Mouse (Mus musculus) brown adipose tissue, adult 24 weeks (tissue): ENCODE measurements around the gene Prdx6b. TPM values are rescaled to one million over a fixed set of nuclear protein-coding genes. Genes with fewer than 3 reads are reported as not detected.

Experiments used
- H3K27ac ChIP-seq: fragments of 200-500 bp; replicated peaks from 2 replicates; pipeline ENCODE4 v1.5.1; 2012; ENCODE audit warnings: low read depth, mild to moderate bottlenecking, low read length
- H3K4me1 ChIP-seq: fragments of 200-500 bp; 2 replicates; pipeline ENCODE4 v1.6.1; 2012; ENCODE audit warnings: low read length, mixed read lengths; ENCODE audit not compliant: control insufficient read depth, insufficient read depth, insufficient read length
- H3K4me3 ChIP-seq: fragments of 200-500 bp; 2 replicates; pipeline ENCODE4 v1.5.1; 2012; ENCODE audit warnings: low read depth, mild to moderate bottlenecking, low read length, moderate library complexity; ENCODE audit not compliant: insufficient read depth
- polyA plus RNA-seq: library from polyadenylated mRNA; stranded (reverse); fragments of >200 nt; gene quantifications from 2 replicates; pipeline ENCODE4 v1.2.4, GENCODE M21; 2012; ENCODE audit not compliant: missing spikeins, insufficient read depth, insufficient read length

Gene Prdx6b
- not detected in 2 replicates for polyA plus RNA-seq

DNA sequence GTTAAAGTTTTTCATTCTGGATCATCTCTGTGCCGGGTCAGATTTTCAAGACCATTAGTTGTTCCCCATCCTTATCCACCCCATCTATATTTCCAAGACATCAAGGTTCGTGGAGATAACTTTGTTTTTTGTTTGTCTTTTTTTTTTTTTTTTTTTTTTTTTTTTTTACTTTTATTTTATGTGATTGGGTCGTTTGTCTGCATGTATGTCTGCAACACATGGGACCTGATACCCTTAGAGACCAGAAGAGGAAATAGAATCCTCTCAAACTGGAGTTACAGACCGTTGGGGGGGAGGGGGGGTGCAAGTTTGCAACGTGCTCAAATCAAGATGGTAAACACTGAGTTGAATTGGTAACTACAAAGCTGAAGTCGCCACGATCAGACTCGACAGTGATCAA lies at the start of gene Prdx6b:
Gene Prdx6b, plus strand, starts transcription at position 301 of the 400 bp plus-strand sequence.
- H3K4me1 ChIP-seq: no peaks in the 10 kb centered on the region
- H3K4me3 ChIP-seq: no peak within 1 kb of the TSS
- no peak within 1 kb of the TSS for H3K27ac ChIP-seq

GRCm38 (mm10) chr2:80247466-80247865 lies 44.8 kb upstream of the Prdx6b start:
- no peak overlapping the region for H3K4me3 ChIP-seq
- no peak overlapping the region for H3K27ac ChIP-seq
- H3K4me1 ChIP-seq: no peaks in the 10 kb centered on the region

GRCm38 (mm10) chr2:80247868-80248267 lies 44.4 kb upstream of the Prdx6b start:
- H3K4me3 ChIP-seq: no peak overlapping the region
- no peak overlapping the region for H3K27ac ChIP-seq
- no peaks in the 10 kb centered on the region for H3K4me1 ChIP-seq

GRCm38 (mm10) chr2:80259888-80260672 lies 32.2 kb upstream of the Prdx6b start:
- H3K27ac ChIP-seq: no peak overlapping the region
- no peak overlapping the region for H3K4me3 ChIP-seq
- no peaks in the 10 kb centered on the region for H3K4me1 ChIP-seq

DNA sequence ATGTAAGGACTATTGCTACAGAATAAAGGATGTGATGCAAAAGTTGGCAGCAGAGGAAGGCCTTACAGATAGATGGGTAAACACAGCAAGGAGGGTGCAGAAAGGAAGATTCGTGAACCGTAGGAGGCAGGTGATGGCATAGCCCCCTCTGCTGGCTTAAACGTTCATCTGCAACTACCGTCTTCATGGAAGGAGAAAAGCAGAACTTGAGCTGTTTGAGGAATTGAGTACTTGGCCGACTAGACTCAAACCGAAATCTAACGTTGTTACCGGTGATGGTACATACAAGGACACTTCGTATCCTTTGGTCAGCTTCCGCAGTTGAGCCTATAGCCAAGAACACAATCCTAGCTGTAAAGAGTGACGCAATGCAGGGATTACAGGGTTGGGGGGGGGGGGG lies 25.4 kb upstream of the Prdx6b start:
- no peaks in the 10 kb centered on the region for H3K4me1 ChIP-seq
- no peak overlapping the region for H3K4me3 ChIP-seq
- no peak overlapping the region for H3K27ac ChIP-seq

DNA sequence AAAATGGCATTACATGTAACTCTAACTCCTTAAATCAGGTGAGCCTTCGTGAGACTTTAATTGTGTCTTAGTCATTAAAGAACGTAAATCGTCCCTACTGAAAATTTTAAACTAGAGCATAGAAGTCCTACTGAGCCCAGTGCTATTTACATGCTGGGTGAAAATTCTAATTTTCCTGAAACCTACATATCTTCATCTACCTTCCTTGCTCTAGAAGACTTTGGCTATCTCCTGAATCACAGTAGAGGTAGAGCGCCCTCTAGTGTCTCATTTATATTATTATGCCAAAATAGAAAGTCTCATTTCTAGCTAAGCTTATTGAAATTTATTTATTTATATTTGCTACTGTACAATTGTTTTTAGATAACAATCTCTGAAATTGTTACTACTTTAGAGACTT lies 24.2 kb upstream of the Prdx6b start:
- Histone ChIP-seq H3K4me1 (no peaks in the 10 kb centered on the region), H3K4me3 (no peak overlapping the region), H3K27ac (no peak overlapping the region)

GRCm38 (mm10) chr2:80271431-80271830 lies 20.8 kb upstream of the Prdx6b start:
- H3K4me1 ChIP-seq: no peaks in the 10 kb centered on the region
- H3K27ac ChIP-seq: no peak overlapping the region
- H3K4me3 ChIP-seq: no peak overlapping the region

DNA sequence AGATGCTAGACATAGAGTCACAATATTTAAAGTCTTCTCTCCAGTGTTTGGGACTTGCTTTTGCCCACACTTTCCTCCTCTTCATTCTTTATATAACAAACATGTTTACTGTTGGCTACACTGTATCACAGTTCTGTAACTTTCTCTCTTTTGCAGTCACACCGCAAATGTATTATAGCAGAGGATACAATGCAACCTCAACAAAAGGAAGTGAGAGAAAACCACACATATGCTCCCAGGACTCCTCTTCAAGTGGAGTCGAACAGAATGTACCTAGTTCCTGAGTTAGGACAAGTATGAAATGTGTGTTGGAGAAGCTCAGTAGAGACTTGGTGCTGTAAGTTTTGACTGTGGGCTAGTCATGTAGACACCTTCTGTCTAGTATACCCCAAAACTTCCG lies 19.2 kb upstream of the Prdx6b start:
- no peaks in the 10 kb centered on the region for H3K4me1 ChIP-seq
- H3K4me3 ChIP-seq: no peak overlapping the region
- no peak overlapping the region for H3K27ac ChIP-seq

- H3K27ac ChIP-seq: no peak overlapping the region
- no peak overlapping the region for H3K4me3 ChIP-seq
- no peaks in the 10 kb centered on the region for H3K4me1 ChIP-seq
These were observed 18.5 kb upstream of the Prdx6b start for GRCm38 (mm10) chr2:80273763-80274162.

DNA sequence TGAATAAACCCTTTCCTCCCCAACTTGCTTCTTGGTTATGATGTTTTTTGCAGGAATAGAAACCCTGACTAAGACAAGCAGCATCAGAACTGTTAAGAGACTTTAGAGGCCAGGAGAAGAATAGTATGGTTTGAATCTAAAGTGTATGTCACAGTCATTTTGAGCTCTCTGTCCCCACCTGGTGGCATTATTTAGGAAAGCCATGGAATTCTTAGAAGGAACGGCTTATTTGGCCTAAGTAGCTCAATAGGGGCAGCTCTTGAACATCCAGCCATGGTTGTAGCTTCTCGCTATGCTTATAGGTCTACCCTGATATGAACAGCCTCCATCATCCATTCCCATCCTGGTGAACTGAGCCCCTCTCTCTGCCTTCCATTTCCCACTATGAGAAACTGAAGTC lies 17.1 kb upstream of the Prdx6b start:
- H3K27ac ChIP-seq: no peak overlapping the region
- no peak overlapping the region for H3K4me3 ChIP-seq
- H3K4me1 ChIP-seq: no peaks in the 10 kb centered on the region

DNA sequence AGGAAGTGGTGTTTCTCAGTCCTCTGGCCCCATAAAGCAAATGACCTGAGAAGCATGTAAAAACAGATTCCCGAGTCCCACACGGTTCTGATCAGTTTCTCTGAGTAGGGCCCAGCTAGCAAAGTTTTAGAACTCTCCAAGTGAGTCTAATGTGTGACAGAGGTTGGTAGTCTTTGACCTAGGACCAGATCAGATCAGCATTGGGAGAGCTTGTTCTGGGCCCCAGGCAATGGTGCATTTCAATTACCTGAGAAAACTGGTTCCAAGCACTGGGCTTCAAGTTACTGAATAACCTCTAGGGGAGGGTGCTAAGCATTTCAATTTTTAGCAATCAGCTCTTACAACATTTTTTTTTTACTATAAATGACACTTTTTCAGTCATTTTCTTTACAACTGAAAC lies 10.1 kb upstream of the Prdx6b start:
- H3K27ac ChIP-seq: no peak overlapping the region
- no peaks in the 10 kb centered on the region for H3K4me1 ChIP-seq
- no peak overlapping the region for H3K4me3 ChIP-seq

DNA sequence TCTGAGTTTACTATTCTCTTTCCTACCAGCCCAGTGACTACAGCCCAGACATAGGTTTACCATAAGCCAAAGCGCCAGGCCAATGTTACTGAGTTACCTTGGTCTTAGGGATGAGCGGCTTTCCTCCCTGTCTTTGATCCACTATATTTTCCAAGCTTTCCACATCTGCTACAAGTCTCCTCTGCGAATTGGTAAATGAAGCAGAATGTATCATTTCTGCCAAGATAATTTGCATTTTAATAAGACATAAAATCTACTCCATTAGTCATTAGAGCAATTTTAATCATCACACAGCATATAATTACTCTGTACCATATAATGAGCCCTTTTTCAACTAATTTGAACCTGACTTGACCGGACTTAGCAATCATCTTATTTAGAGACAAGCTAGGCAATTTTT lies 5.9 kb upstream of the Prdx6b start:
- H3K4me1 ChIP-seq: no peaks in the 10 kb centered on the region
- no peak overlapping the region for H3K4me3 ChIP-seq
- H3K27ac ChIP-seq: no peak overlapping the region

GRCm38 (mm10) chr2:80298334-80298733 lies 6.1 kb downstream of the Prdx6b start:
- H3K27ac ChIP-seq: no peak overlapping the region
- no peak overlapping the region for H3K4me3 ChIP-seq
- no peaks in the 10 kb centered on the region for H3K4me1 ChIP-seq

DNA sequence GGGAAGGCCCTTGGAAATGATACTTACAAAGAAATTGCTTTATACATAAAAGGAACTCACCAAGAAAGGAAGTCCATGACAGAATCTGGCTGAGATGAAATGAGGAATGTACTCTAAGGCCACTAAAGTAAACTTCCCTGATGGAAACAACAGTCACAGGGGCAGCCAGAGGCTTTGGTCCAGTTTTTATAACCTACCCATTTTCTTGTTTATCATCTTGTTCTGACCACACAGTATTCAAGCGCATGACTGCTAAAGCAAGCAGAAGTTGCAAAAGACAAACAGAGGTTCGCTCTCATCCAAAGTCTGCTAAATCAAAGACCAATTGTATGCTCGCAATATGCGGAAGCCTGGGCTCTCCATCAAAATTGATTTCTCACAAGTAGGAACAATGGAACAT lies 8.5 kb downstream of the Prdx6b start:
- Histone ChIP-seq H3K4me1 (no peaks in the 10 kb centered on the region), H3K27ac (no peak overlapping the region), H3K4me3 (no peak overlapping the region)

DNA sequence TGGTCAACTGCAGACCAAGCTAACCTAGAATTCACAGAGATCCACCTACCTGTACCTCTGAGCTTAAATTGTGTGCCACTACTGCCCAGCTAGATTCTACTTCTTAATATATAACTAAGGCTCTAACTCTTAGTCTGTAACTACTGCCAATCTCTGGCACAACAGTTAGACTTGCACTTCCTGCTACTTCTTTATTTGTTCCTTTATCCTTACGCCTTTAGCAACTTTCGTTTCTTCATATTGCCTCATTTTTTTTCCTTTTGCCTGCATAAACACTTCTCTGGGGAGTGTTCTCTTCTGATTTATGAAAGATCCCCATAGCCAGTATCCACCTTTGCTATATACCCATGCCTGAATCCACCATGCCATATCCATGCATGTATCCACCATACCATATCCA lies 11.7 kb downstream of the Prdx6b start:
- H3K4me3 ChIP-seq: no peak overlapping the region
- H3K27ac ChIP-seq: no peak overlapping the region
- no peaks in the 10 kb centered on the region for H3K4me1 ChIP-seq

DNA sequence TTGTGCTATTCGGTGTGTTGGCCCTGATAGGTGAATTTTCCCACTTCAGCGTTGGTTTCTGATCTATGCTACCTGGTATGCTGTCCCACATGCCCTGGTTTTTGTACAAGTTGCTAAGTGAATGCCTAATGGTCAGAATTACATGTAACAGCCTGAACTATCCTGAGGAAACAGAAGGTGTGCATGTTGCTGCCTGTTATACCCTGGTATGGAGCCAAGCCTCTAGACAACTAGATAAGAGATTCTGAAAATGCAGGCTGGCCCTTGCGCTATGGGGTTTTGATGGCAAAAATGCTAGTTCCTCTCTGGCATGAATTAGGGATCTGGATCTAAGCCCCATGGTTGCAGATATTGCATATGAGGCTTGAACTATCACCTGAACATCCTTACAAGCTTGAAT lies 15.4 kb downstream of the Prdx6b start:
- no peak overlapping the region for H3K27ac ChIP-seq
- no peaks in the 10 kb centered on the region for H3K4me1 ChIP-seq
- no peak overlapping the region for H3K4me3 ChIP-seq
